Mouse (Mus musculus): ENCODE results near the gene Bcas3.

The Bcas3 gene

GRCm38 (mm10) chr11:85672881-85673475 is 320.0 kb downstream of the Bcas3 start:
- DNase-seq (ENCODE audit: low spot score) = no peak

GRCm38 (mm10) chr11:85675244-85675643 is 322.3 kb downstream of the Bcas3 start:
- no peak for DNase-seq (ENCODE audit: low spot score)

- no peak for DNase-seq (ENCODE audit: low spot score)
Measured at GRCm38 (mm10) chr11:85676357-85677004, 323.5 kb downstream of the Bcas3 start.

GRCm38 (mm10) chr11:85678666-85679065 is 325.7 kb downstream of the Bcas3 start:
- DNase-seq (ENCODE audit: low spot score) = no peak

GRCm38 (mm10) chr11:85681580-85682419 is 328.8 kb downstream of the Bcas3 start:
- no peak for DNase-seq (ENCODE audit: low spot score)

- DNase-seq (ENCODE audit: low spot score) = no peak
Measured at GRCm38 (mm10) chr11:85684981-85685380, 332.0 kb downstream of the Bcas3 start.

- no peak for DNase-seq (ENCODE audit: low spot score)
Measured at GRCm38 (mm10) chr11:85687816-85688439, 335.0 kb downstream of the Bcas3 start.

GRCm38 (mm10) chr11:85688440-85688838 is 335.5 kb downstream of the Bcas3 start:
- DNase-seq (ENCODE audit: low spot score) = no peak

- DNase-seq (ENCODE audit: low spot score) = no peak
Measured at GRCm38 (mm10) chr11:85689226-85689625, 336.3 kb downstream of the Bcas3 start.

- DNase-seq (ENCODE audit: low spot score) = no peak
Measured at GRCm38 (mm10) chr11:85691285-85691684, 338.3 kb downstream of the Bcas3 start.

GRCm38 (mm10) chr11:85695614-85696263 is 342.8 kb downstream of the Bcas3 start:
- DNase-seq (ENCODE audit: low spot score) = no peak

- DNase-seq (ENCODE audit: low spot score) = no peak
Measured at GRCm38 (mm10) chr11:85696491-85697398, 343.8 kb downstream of the Bcas3 start.

- DNase-seq (ENCODE audit: low spot score) = no peak
Measured at GRCm38 (mm10) chr11:85697468-85697867, 344.5 kb downstream of the Bcas3 start.

- DNase-seq (ENCODE audit: low spot score) = no peak
Measured at GRCm38 (mm10) chr11:85698242-85698641, 345.3 kb downstream of the Bcas3 start.

GRCm38 (mm10) chr11:85704062-85704748 is 351.2 kb downstream of the Bcas3 start:
- no peak for DNase-seq (ENCODE audit: low spot score)

- no peak for DNase-seq (ENCODE audit: low spot score)
Measured at GRCm38 (mm10) chr11:85706630-85707029, 353.7 kb downstream of the Bcas3 start.

GRCm38 (mm10) chr11:85707496-85707895 is 354.5 kb downstream of the Bcas3 start:
- DNase-seq (ENCODE audit: low spot score) = no peak

- DNase-seq (ENCODE audit: low spot score) = no peak
Measured at GRCm38 (mm10) chr11:85709147-85709546, 356.2 kb downstream of the Bcas3 start.

- DNase-seq (ENCODE audit: low spot score) = no peak
Measured at GRCm38 (mm10) chr11:85710155-85710554, 357.2 kb downstream of the Bcas3 start.

All from testis, postnatal 14 days (tissue).